Mouse (Mus musculus) neural tube, embryonic 11.5 days (tissue): ENCODE results near the gene Itih2. TPM values are rescaled to one million over a fixed set of nuclear protein-coding genes. Genes with fewer than 3 reads are reported as not detected.

Experiments
- ATAC-seq: fragments of 200-750 bp; cut with Nextera tagmentation; 2 replicates; pipeline ENCODE4 v1.8.0; 2017; ENCODE audit warnings: moderate number of reproducible peaks, mild to moderate bottlenecking, moderate TSS enrichment, moderate library complexity; ENCODE audit not compliant: insufficient read depth, low FRiP score, low TSS enrichment
- DNase-seq: peaks from one replicate; pipeline ENCODE4 v3.0.0-alpha.2; 2015; ENCODE audit warnings: low spot score
- H3K27ac ChIP-seq: fragments of 300-500 bp; sonication (generic); 2 replicates; pipeline ENCODE4 v1.5.1; 2014; ENCODE audit warnings: low read depth, mild to moderate bottlenecking, low read length
- H3K27me3 ChIP-seq: fragments of 300-500 bp; sonication (generic); 2 replicates; pipeline ENCODE4 v1.6.1; 2014; ENCODE audit warnings: mild to moderate bottlenecking, low read length, mixed read lengths; ENCODE audit not compliant: control insufficient read depth, insufficient read depth
- H3K36me3 ChIP-seq: fragments of 300-500 bp; sonication (generic); 2 replicates; pipeline ENCODE4 v1.6.1; 2014; ENCODE audit warnings: mild to moderate bottlenecking, low read length, moderate library complexity, mixed read lengths; ENCODE audit not compliant: control insufficient read depth, insufficient read depth
- H3K4me1 ChIP-seq: fragments of 300-500 bp; sonication (generic); 2 replicates; pipeline ENCODE4 v1.6.1; 2014; ENCODE audit warnings: low read length, mixed read lengths; ENCODE audit not compliant: control insufficient read depth, insufficient read depth
- H3K4me2 ChIP-seq: fragments of 300-500 bp; sonication (generic); 2 replicates; pipeline ENCODE4 v1.6.1; 2014; ENCODE audit warnings: low read depth, mild to moderate bottlenecking, moderate library complexity
- H3K4me3 ChIP-seq: fragments of 300-500 bp; sonication (generic); 2 replicates; pipeline ENCODE4 v1.5.1; 2014; ENCODE audit warnings: low read depth, low read length
- H3K9ac ChIP-seq: fragments of 300-500 bp; sonication (generic); 2 replicates; pipeline ENCODE4 v1.6.1; 2014; ENCODE audit warnings: mild to moderate bottlenecking, low read length
- H3K9me3 ChIP-seq: fragments of 300-500 bp; sonication (generic); 2 replicates; pipeline ENCODE4 v1.6.1; 2016; ENCODE audit warnings: low read length; ENCODE audit not compliant: control insufficient read depth
- WGBS: fragments of 180-500 bp; shearing (Covaris S2); extraction: QIAGEN DNeasy Blood & Tissue Kit; methylation state at CpG from one replicate; pipeline ENCODE4 v1.1.7; 2014; 5-methylcytosine and 5-hydroxymethylcytosine counted together
- polyA plus RNA-seq: library from polyadenylated mRNA; unstranded; fragments of >200 nt; fragmentation: Nextera tagmentation; extraction: Ambion mirVana; gene quantifications from 2 replicates; pipeline ENCODE4 v1.2.1, GENCODE M21; 2014

Gene Itih2
- polyA plus RNA-seq, 1 experiment from 2014 or later, result 0.40 TPM

DNA sequence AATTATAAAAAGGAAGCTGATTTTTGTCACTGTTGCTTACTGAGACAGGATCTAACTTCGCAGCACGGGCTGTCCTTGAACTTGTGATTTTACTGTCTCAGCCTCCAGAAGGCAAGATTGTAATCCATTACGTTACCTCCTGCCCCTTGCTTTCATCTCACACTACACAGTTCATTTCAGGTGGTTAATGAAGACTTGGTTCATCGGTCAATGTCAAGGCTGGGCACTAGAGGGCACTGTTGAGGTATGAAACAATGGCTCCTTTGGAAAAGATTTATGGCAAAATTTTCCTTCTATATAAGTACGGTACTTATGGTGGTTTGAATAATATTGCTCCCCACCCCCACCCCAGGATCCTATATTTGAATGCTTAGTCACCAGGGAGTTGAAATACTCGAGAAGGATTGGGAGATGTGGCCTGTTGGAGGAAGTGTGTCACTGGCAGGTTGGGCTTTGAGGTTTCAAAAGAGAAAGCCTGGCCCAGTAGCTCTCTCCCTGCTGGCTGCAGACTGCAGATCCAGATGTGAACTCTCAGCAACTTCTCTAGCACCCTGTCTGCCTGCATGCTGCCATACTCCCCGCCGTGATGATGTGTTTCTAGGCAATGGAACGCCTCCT lies 32.5 kb downstream of the Itih2 start:
- H3K4me3 ChIP-seq, result no peak overlapping the region
- no peak overlapping the region for H3K4me2 ChIP-seq
- no peak for ATAC-seq
- 37% methylated on average over 9 of the region's 9 CpGs for WGBS
- H3K4me1 ChIP-seq, result no peaks in the 10 kb centered on the region
- H3K27ac ChIP-seq, result no peak overlapping the region
- H3K9ac ChIP-seq, result no peak overlapping the region
- no peaks in the 10 kb centered on the region for H3K36me3 ChIP-seq
- DNase-seq, result peak; percentile 40
- H3K27me3 ChIP-seq, result no peaks in the 10 kb centered on the region
- no peaks in the 10 kb centered on the region for H3K9me3 ChIP-seq

DNA sequence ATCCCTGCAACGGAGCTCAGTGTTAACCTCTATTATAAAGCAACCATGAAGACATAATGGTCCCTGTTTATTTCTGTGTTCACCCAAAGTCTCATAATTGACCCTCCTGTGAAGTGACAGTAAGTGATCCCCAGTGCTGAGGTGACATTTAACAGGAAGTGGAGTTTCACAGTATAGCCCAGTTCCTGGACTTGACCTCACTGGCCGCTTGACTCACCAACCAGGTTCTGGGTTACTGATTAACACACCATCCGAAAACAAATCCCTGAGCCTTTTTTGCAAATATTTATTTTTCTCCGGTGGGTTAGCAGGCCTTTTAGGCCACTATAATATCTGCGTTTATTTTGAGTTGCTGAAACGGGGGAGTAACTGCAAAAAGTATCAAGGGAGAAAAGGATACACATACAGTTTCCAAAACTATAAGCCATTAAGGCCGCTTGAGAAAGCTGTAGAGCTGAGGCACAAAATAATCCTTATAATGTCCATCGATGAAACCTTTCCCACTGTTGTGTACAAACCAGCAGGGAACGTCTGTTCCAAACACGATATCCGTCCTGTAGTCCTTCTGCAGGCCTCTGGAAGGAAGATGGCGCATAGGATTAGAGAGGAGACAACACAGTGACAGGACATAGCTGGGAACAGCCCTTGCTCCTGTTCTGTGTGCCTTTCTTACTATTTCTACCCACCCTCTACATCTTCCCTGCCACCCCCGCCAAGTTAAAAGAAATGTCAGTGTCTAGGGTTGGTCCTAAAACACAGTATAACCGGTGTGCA lies 36.7 kb downstream of the Itih2 start:
- Histone ChIP-seq H3K9ac (no peak overlapping the region), H3K9me3 (no peaks in the 10 kb centered on the region), H3K27ac (no peak overlapping the region), H3K36me3 (peaks cover 4% of the 10 kb centered on the region), H3K4me3 (no peak overlapping the region), H3K4me1 (no peaks in the 10 kb centered on the region), H3K4me2 (no peak overlapping the region), H3K27me3 (no peaks in the 10 kb centered on the region)
- DNase-seq (no peak), ATAC-seq (no peak)
- 86% methylated on average over 14 of the region's 14 CpGs for WGBS

DNA sequence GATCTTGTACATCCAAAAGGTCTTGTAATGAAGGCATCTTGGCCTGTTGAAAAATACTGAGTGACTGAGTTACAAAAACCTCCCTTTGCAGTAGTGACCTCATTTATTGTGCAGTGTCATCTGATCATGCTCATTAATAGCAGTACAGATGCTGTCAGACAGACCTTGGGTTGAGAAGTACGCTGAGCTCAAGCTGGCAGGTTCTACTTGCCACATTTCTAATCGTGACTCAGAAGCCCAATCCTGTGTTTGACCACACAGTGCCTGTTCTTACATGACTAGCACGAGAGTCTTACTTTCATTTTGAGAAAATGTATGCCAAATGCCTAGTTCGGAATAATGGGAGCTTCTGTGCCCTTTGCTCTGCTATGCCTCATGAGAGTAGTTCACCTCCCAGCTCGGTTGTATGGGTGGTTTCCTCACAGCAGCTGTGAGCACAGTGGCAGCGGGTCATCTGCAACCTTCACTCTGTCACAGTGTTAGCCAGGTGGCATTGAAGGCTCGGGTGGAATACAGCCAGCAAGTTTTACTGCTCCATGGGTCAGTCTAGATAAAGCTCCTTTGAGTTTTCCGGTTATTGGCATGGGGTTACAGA lies 43.8 kb downstream of the Itih2 start:
- peaks cover 4% of the 10 kb centered on the region for H3K36me3 ChIP-seq

DNA sequence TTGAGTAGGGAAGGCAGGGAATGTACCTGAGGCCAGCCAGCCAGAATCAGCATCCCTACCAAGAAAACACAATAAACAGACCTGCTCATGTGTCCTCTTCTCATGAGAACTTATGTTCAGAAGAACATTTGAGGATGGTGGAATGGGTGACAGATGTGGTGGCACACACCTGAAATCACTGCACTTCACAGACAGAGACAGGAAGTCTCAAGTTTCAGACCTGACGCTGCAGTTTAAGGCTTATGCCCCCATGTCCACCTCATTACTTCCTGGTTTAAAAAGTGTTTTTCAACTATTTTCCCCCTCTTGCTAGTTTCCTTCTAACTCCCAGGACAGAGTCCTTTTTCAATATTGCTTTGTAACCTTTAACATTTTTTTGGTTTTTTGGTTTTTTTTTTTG lies 48.5 kb downstream of the Itih2 start:
- Histone ChIP-seq H3K4me2 (no peak overlapping the region), H3K27me3 (no peaks in the 10 kb centered on the region), H3K4me3 (no peak overlapping the region), H3K36me3 (no peaks in the 10 kb centered on the region), H3K4me1 (peaks cover 12% of the 10 kb centered on the region), H3K9ac (no peak overlapping the region), H3K27ac (no peak overlapping the region), H3K9me3 (no peaks in the 10 kb centered on the region)
- 67% methylated on average over 1 of the region's 1 CpGs for WGBS
- DNase-seq (no peak), ATAC-seq (no peak)

More for the DNA sequence above, 43.8 kb downstream of the Itih2 start:
- no peak overlapping the region for H3K4me2 ChIP-seq
- no peaks in the 10 kb centered on the region for H3K27me3 ChIP-seq
- H3K4me1 ChIP-seq, result no peaks in the 10 kb centered on the region
- 84% methylated on average over 8 of the region's 8 CpGs for WGBS
- no peaks in the 10 kb centered on the region for H3K9me3 ChIP-seq
- DNase-seq, result no peak
- no peak for ATAC-seq
- H3K9ac ChIP-seq, result no peak overlapping the region
- no peak overlapping the region for H3K27ac ChIP-seq
- H3K4me3 ChIP-seq, result no peak overlapping the region

DNA sequence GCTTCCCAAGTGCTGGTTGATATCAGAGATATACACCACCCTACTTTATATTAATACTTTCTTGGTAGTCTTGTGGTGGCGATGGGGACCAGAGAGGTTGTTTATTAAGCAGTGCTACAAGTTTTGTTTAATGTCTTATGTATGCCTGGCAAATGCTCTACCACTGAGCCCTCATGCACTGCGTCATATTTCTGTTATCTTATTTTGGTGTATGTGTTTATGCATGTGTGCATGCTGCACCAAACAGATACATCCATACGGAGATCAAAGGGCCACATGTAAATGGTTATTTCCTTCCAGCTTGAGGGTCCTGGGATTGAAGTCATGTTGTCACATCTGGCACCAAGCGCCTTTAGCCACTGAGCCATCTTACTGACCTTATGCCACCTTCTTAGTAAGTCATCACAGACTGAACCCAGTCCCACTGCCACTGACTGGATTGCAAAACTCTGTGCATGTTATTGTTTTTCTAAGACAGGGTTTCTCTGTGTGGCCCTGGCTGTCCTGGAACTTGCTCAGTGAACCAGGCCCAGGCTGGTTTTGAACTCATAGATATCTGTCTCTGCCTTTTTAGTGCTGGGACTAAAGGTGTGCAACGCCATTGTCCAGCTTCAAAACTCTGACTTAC lies 49.6 kb downstream of the Itih2 start:
- no peaks in the 10 kb centered on the region for H3K36me3 ChIP-seq
- H3K4me1 ChIP-seq, result peaks cover 12% of the 10 kb centered on the region
- H3K4me3 ChIP-seq, result peak overlapping the region; percentile 87
- no peaks in the 10 kb centered on the region for H3K9me3 ChIP-seq
- H3K9ac ChIP-seq, result no peak overlapping the region
- H3K27ac ChIP-seq, result no peak overlapping the region
- peak overlapping the region; percentile 70 for H3K4me2 ChIP-seq
- ATAC-seq (no peak), DNase-seq (no peak)
- WGBS, result 87% methylated on average over 5 of the region's 5 CpGs
- H3K27me3 ChIP-seq, result no peaks in the 10 kb centered on the region

DNA sequence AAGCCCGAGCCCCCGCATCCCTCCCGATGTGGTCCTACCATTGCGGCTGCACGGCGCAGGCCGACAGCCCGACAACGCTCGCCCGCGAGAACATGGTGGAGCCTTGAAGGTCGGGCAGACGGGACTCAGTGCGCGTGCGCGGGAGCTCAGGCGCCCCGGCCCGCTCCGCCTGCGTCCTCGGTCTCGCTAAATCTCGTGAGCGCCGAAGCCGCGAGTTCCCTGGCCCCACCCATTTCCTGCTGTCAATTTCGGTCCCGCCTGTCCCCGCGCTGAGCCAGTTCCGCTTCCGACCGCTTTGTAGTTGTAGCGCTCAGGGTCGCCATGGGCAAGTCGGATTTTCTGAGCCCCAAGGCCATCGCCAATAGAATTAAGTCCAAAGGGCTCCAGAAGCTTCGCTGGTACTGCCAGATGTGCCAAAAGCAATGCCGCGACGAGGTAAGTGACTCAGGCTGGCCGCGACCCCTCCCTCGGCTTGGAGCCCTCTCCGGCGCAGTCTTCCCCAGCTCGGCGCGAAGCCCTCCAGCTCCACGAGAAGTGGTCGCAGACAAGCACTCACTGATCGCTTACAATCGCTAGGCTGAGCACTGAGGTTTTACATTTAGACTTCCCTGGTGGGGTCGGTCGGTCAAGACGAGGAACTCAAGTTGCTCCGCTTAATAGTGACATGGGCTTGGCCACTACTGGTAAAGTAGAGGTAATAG lies 50.7 kb downstream of the Itih2 start, which contains the start of the genes Atp5c1 and Kin:
Gene Atp5c1 (minus strand): TSS at position 201 of the 701 bp plus-strand sequence.
Gene Kin (plus strand): TSS at position 284 of the 701 bp plus-strand sequence.
- H3K4me1 ChIP-seq, result peaks cover 12% of the 10 kb centered on the region
- peak; percentile 98 for DNase-seq
- under 1% methylated on average over 61 of the region's 61 CpGs for WGBS
- peak within 1 kb of the TSS; percentile 87 for H3K4me3 ChIP-seq
- peak within 1 kb of the TSS; percentile 71 for H3K4me2 ChIP-seq
- no peaks in the 10 kb centered on the region for H3K27me3 ChIP-seq
- peak within 1 kb of the TSS; percentile 91 for H3K27ac ChIP-seq
- no peaks in the 10 kb centered on the region for H3K36me3 ChIP-seq
- peak within 1 kb of the TSS; percentile 98 for H3K9ac ChIP-seq
- ATAC-seq, result peak; percentile 97
- H3K9me3 ChIP-seq, result no peaks in the 10 kb centered on the region

DNA sequence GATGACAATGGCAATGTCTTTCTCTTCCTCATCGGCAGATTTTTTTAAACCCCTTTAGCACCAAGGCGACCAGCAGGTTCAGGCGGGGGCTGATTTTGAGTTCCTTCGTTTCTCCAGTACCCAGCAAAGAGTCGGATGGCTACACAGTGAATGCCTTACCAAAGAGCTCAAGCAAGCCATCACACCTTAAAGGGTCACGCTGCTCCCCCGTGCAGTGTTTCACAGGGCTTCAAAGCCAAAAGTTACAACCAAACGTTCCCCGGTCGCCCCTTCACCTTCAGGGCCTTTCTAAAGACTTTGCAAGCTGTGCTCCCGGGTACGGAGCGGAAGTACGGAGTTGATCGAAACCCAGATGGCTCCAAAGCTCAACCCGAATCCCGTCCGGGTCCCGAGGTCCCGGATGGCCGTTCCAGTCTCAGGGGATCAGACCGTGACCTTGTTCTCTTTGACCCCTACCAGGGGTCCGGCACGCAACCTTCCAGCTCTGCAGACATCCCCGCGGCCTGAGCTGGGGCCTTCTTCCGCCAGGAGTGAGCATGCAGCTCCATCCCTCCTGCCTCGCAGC lies 51.4 kb downstream of the Itih2 start:
- ATAC-seq, result no peak
- Histone ChIP-seq H3K27ac (peak overlapping the region; percentile 91), H3K9ac (peak overlapping the region; percentile 98), H3K36me3 (no peaks in the 10 kb centered on the region), H3K4me1 (peaks cover 12% of the 10 kb centered on the region), H3K27me3 (no peaks in the 10 kb centered on the region), H3K4me2 (peak overlapping the region; percentile 71), H3K4me3 (peak overlapping the region; percentile 87), H3K9me3 (no peaks in the 10 kb centered on the region)
- under 1% methylated on average over 28 of the region's 28 CpGs for WGBS
- DNase-seq, result no peak

DNA sequence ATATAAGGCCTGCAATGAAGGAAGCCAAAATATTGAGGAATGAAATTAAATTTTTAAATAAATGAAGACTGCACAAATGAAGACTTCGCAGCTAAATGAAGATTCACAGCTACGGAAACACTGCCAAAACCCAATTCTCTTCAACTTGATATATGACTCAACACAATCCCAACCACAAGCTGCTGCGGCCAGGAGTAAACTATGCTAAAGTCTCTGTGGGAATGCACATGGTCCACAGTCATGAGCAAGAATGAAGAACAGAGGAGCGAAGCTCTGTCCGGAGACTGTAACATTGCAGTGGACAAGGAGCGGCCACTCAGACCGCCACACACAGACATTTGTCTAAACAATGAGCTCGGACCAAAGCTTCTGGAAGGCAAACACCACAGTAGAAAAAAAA lies 54.5 kb downstream of the Itih2 start:
- 92% methylated on average over 8 of the region's 8 CpGs for WGBS
- no peak for ATAC-seq
- H3K36me3 ChIP-seq, result peaks cover 2% of the 10 kb centered on the region; the same call in 1 of the 2 replicates

More for the DNA sequence above, 54.5 kb downstream of the Itih2 start:
- Histone ChIP-seq H3K9ac (no peak overlapping the region), H3K4me3 (no peak overlapping the region), H3K27ac (no peak overlapping the region), H3K27me3 (no peaks in the 10 kb centered on the region), H3K4me1 (peaks cover 11% of the 10 kb centered on the region), H3K9me3 (no peaks in the 10 kb centered on the region), H3K4me2 (no peak overlapping the region)
- DNase-seq, result no peak
